Mouse (Mus musculus) heart, postnatal 0 days (tissue): Measurements from ENCODE around the gene Cd180. TPM values are rescaled to one million over a fixed set of nuclear protein-coding genes. Genes with fewer than 3 reads are reported as not detected.

ENCODE experiments used
- ATAC-seq: fragments of 200-750 bp; cut with Nextera tagmentation; 2 replicates; pipeline ENCODE4 v1.8.0; 2017; ENCODE audit warnings: low read depth, moderate number of reproducible peaks, moderate library complexity; ENCODE audit not compliant: insufficient read depth
- DNase-seq: peaks from one replicate; pipeline ENCODE4 v3.0.0-alpha.2; 2016; ENCODE audit warnings: low spot score
- H3K27ac ChIP-seq: fragments of 300-500 bp; sonication (generic); 2 replicates; pipeline ENCODE4 v1.5.1; 2014; ENCODE audit warnings: low read depth, mild to moderate bottlenecking
- H3K27me3 ChIP-seq: fragments of 300-500 bp; sonication (generic); 2 replicates; pipeline ENCODE4 v1.6.1; 2014; ENCODE audit warnings: low read length, mixed read lengths; ENCODE audit not compliant: control insufficient read depth, insufficient read depth
- H3K36me3 ChIP-seq: fragments of 300-500 bp; sonication (generic); replicated peaks from 2 replicates; pipeline ENCODE4 v1.6.1; 2014; ENCODE audit warnings: low read length, mixed read lengths; ENCODE audit not compliant: control insufficient read depth, insufficient read depth
- H3K4me1 ChIP-seq: fragments of 300-500 bp; sonication (generic); 2 replicates; pipeline ENCODE4 v1.6.1; 2014; ENCODE audit warnings: antibody characterized with exemption; ENCODE audit not compliant: control insufficient read depth, insufficient read depth
- H3K4me2 ChIP-seq: fragments of 300-500 bp; sonication (generic); 2 replicates; pipeline ENCODE4 v1.6.1; 2014; ENCODE audit warnings: low read depth, mild to moderate bottlenecking, low read length, moderate library complexity
- H3K4me3 ChIP-seq: fragments of 300-500 bp; sonication (generic); 2 replicates; pipeline ENCODE4 v1.5.1; 2014; ENCODE audit warnings: low read depth, low read length
- H3K9ac ChIP-seq: fragments of 300-500 bp; sonication (generic); replicated peaks from 2 replicates; pipeline ENCODE4 v1.6.1; 2014; ENCODE audit warnings: low read depth, low read length, mixed read lengths
- H3K9me3 ChIP-seq: fragments of 300-500 bp; sonication (generic); replicated peaks from 2 replicates; pipeline ENCODE4 v1.6.1; 2016; ENCODE audit warnings: low read length; ENCODE audit not compliant: control insufficient read depth
- CTCF ChIP-seq: IDR thresholded peaks from 2 replicates; pipeline ENCODE4 v1.5.1; 2016; ENCODE audit warnings: antibody characterized with exemption, control low read depth, low read depth
- EP300 ChIP-seq: IDR thresholded peaks from 2 replicates; pipeline ENCODE4 v1.6.1; 2016; ENCODE audit warnings: antibody characterized with exemption, low read depth
- WGBS: fragments of 180-500 bp; shearing (Covaris S2); extraction: QIAGEN DNeasy Blood & Tissue Kit; methylation state at CpG from one replicate; pipeline ENCODE4 v1.1.7; 2014; 5-methylcytosine and 5-hydroxymethylcytosine counted together
- polyA plus RNA-seq: library from polyadenylated mRNA; unstranded; fragments of >200 nt; fragmentation: Nextera tagmentation; extraction: Ambion mirVana; gene quantifications from 2 replicates; pipeline ENCODE4 v1.2.1, GENCODE M21; 2015
- total RNA-seq: library from RNA; depleted of rRNA; stranded (reverse); fragments of >200 nt; gene quantifications from 2 replicates; pipeline ENCODE4 v1.2.3, GENCODE M21; 2014; ENCODE audit warnings: low replicate concordance

Cd180 gene
- total and polyA plus RNA-seq, 2 experiments from 2014 or later: 0.14 TPM; not detected in 1

DNA sequence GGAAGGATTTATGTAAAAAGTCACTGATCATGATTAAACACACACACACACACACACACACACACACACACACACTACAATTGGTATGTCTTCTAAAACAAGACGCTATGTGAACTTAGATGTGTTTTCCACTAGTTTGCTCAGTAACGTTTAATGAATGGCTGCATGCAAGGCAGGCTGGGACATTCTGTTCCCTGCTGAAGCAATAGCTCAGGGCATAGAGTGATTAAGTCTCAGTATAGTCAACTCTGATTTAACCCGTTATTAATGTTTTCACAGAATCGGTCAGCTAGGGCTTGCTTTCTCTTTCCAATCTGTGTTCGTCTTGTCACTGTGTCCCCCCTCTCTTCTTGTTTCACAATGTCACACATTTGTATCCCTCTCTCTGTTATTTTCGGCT, 82.1 kb downstream of the Cd180 start:
- peaks cover 69% of the 10 kb centered on the region for H3K36me3 ChIP-seq
- H3K4me1 ChIP-seq: no peaks in the 10 kb centered on the region
- no peaks in the 10 kb centered on the region for H3K27me3 ChIP-seq
- no peak overlapping the region for H3K27ac ChIP-seq
- no peak overlapping the region for H3K4me3 ChIP-seq
- H3K9me3 ChIP-seq: no peaks in the 10 kb centered on the region
- H3K9ac ChIP-seq: no peak overlapping the region
- no peak for TF ChIP-seq EP300
- ATAC-seq (no peak), DNase-seq (no peak)
- WGBS: 81% methylated on average over 6 of the region's 6 CpGs
- no peak overlapping the region for H3K4me2 ChIP-seq

DNA sequence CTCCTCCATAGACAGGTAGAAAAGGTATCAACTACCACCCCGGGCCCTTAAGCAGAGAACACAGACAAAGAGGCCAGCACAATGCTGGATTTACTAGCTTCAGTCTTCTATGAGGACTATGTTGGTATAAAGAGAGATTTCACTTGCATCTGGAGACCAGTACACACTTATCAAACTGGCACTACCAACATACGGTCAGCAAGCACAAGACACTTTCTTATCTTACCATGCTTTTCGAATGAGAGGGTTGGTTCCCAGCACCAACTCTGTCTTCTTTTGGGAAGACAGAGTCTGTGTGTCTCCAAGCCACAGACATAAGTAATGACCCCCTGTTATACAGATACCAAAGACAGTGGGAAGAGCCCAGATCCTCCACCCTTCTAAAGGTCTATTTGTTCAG, 85.5 kb downstream of the Cd180 start:
- WGBS: 77% methylated on average over 3 of the region's 3 CpGs
- ATAC-seq: no peak
- no peak for TF ChIP-seq CTCF
- no peak for TF ChIP-seq EP300
- H3K4me3 ChIP-seq: no peak overlapping the region
- H3K27me3 ChIP-seq: no peaks in the 10 kb centered on the region
- H3K4me2 ChIP-seq: no peak overlapping the region
- no peaks in the 10 kb centered on the region for H3K9me3 ChIP-seq
- no peaks in the 10 kb centered on the region for H3K4me1 ChIP-seq
- DNase-seq: no peak
- peaks cover 69% of the 10 kb centered on the region for H3K36me3 ChIP-seq
- no peak overlapping the region for H3K9ac ChIP-seq
- no peak overlapping the region for H3K27ac ChIP-seq

DNA sequence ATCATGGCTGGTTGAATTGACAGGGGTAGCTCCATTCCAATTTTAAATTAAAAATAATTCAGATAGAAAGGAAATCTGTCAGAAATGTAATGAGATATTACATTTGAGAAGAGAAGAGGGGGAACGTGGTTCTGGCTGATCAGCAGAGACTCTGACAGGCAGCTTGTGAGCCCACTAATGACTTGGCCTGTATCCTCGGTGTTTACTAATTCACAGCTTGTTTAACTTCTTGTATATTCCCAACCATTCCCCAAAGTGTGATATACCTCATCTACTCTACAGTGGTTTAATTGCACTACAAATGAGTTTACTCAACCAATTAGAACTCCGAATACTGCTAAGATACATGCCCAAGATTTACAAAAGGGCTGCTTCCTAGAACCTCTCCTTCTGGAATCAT, 85.9 kb downstream of the Cd180 start:
- H3K36me3 ChIP-seq: peaks cover 69% of the 10 kb centered on the region
- no peaks in the 10 kb centered on the region for H3K9me3 ChIP-seq
- no peak for TF ChIP-seq CTCF
- TF ChIP-seq EP300: no peak

DNA sequence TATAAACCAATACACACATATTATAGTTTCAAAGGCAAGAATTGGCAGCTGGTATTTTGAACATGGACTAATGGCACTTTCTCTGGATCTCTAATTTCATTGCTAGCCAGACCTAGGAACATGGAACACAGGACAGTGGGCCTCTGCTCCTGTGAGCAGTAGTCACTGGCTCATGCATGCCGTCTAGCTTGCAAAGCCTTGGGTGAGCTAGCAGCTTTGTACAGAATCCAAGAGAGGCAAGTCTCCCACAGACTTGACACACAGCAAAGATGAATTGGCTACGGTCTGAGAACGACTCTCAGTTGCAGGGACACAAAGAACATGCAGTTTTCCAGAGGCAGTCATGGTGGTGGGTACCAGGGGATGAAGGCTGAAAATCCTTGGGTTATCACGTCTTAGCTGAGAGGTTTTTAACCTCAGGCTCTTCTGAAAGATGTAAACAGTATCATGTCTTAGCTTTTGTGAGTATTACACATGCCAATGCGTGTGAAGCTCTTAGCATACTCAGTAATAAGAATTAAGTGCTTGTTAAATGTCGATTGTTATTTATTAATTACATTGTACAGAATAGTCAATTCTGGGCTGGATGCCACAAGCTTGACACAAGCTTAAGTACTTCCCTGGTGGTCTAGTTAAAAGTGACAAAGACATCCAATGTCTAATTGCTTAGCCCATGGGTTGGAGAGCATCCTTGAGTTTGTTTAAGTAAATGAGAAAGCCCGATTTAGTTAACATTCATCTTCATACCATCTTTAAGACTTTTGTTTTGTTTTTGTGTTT, 90.4 kb downstream of the Cd180 start:
- Histone ChIP-seq H3K4me2 (no peak overlapping the region), H3K4me1 (no peaks in the 10 kb centered on the region), H3K9ac (no peak overlapping the region), H3K27ac (no peak overlapping the region), H3K27me3 (no peaks in the 10 kb centered on the region), H3K4me3 (no peak overlapping the region), H3K9me3 (no peaks in the 10 kb centered on the region), H3K36me3 (peaks cover 75% of the 10 kb centered on the region)
- WGBS: 88% methylated on average over 7 of the region's 7 CpGs
- ATAC-seq (no peak), DNase-seq (no peak)
- no peak for TF ChIP-seq EP300
- no peak for TF ChIP-seq CTCF

More for the DNA sequence above, 85.9 kb downstream of the Cd180 start:
- ATAC-seq (no peak), DNase-seq (no peak)
- Histone ChIP-seq H3K4me1 (no peaks in the 10 kb centered on the region), H3K4me3 (no peak overlapping the region), H3K4me2 (no peak overlapping the region), H3K9ac (no peak overlapping the region), H3K27ac (no peak overlapping the region), H3K27me3 (no peaks in the 10 kb centered on the region)
- 93% methylated on average over 3 of the region's 3 CpGs for WGBS

DNA sequence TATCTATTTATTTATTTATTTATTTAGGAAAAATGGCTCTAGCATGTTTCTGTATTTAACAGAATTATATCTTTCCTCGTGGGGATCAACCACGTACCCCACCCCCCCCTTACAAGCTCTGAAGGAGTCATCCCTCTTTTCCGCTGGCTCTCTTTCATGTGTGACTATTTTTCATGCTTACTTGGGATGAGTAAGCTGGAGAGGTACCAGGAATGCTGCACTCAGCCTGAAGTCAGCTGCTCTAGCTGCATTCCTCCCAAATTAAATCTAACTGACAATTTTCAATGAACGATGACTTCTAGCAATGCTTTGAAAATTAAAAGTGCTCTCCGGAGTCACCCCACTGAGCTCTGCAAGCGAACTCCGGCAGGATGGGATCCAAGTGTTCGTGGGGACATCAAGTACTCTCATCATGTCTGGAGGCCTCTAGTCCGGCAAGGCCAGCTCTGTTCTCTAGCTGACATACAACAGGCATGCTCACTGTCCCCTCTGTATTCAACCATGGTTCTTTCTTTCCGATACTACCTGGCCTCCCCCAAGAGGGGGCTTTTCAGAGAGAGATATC, 93.4 kb downstream of the Cd180 start:
- Histone ChIP-seq H3K9ac (no peak overlapping the region), H3K4me2 (no peak overlapping the region), H3K4me3 (no peak overlapping the region), H3K27me3 (no peaks in the 10 kb centered on the region), H3K4me1 (no peaks in the 10 kb centered on the region), H3K36me3 (peaks cover 73% of the 10 kb centered on the region), H3K27ac (no peak overlapping the region), H3K9me3 (no peaks in the 10 kb centered on the region)
- 86% methylated on average over 10 of the region's 10 CpGs for WGBS
- ATAC-seq (no peak), DNase-seq (no peak)
- TF ChIP-seq CTCF (no peak), EP300 (no peak)
